Mouse (Mus musculus): ENCODE results near the gene Ppara.
"Not testable (repeated sequence)": the region's sequence is repeated elsewhere in the genome, so short reads cannot be mapped to it uniquely, and the experiment has no call there.

Ppara gene

GRCm38 (mm10) chr15:85756611-85757010, 21.8 kb downstream of the Ppara start:
- no peak for DNase-seq (ENCODE audit: low spot score in 2 of 2)

DNA sequence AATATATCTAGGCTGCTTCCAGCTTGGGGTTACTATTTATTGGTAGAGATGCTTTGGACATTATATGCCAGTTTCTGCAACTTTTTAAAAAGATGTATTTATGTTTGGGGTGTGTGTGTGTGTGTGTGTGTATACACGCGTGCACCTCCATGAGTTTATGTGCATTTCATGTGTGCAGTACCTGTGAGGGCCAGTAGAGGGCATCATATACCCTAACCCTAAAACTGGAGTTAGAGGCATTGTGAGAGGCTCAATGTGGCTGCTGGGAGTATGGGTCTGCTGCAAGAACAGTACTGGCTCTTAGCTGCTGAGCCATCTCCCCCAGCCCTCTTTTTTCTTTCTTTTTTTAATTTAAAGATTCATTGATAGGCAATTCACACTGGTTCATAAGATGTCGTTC, 23.0 kb downstream of the Ppara start:
- no peak for DNase-seq (ENCODE audit: low spot score in 2 of 2)

DNA sequence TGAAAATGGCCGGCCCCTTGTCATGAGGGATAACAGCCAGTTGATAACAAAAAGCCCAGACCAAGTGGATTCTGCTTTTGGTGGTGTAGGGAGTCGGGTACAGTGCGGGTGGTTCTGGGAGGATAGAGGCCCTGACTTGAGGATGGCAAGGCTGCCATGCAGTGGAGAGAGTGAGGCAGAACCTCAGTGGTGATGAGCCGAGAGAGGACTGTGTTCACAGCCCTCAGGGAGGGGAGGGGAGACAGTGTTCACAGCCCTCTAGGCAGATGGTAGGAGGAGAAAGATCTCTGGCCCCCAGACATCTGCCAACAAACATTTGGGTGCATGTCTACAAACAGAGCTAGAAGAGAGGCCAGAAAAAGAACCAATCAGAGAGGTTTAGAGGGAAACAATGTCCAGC, 28.0 kb downstream of the Ppara start:
- no peak for DNase-seq (ENCODE audit: low spot score in 2 of 2)

DNA sequence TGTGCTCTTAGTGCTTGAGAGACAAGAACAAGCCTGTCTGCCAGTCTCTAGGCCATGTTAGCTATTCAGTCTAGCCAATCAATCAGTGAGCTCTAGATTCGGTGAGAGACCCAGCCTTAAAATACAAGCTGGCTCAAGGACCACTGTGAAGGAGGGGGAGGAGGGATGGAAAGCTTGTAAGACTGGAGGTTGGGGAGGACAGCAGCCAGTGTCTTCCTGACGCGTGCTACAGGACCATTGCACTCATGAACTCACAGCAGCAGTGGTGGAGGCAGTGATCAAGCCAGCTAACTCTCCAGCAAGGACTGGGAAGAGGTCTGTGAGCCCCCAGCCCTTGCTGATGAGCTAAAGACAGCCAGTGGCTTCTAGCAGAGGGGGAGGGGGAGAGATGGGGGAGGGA, 30.2 kb downstream of the Ppara start:
- no peak for DNase-seq (ENCODE audit: low spot score in 2 of 2)

DNA sequence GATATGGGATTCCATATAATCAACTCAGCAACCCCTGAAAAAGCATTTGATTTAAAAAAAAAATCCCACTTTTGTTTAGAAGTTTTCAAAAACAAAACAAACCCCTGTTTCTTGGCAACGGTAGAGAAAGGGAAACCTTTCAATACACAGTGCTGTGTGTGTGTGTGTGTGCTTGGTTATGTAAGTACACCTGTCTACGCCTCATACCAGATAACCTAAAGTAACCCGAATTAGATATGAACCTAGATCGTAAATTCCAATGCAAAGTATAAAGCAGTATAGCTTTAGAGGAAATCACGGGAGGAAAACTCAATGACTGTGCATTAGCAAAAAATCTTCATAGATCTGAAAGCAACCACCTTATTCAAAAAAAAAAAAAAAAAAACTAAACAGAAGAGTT, 31.9 kb downstream of the Ppara start:
- DNase-seq (ENCODE audit: low spot score in 2 of 2), result no peak

- no peak for DNase-seq (ENCODE audit: low spot score in 2 of 2)
Measured at GRCm38 (mm10) chr15:85768991-85769390, 34.2 kb downstream of the Ppara start.

DNA sequence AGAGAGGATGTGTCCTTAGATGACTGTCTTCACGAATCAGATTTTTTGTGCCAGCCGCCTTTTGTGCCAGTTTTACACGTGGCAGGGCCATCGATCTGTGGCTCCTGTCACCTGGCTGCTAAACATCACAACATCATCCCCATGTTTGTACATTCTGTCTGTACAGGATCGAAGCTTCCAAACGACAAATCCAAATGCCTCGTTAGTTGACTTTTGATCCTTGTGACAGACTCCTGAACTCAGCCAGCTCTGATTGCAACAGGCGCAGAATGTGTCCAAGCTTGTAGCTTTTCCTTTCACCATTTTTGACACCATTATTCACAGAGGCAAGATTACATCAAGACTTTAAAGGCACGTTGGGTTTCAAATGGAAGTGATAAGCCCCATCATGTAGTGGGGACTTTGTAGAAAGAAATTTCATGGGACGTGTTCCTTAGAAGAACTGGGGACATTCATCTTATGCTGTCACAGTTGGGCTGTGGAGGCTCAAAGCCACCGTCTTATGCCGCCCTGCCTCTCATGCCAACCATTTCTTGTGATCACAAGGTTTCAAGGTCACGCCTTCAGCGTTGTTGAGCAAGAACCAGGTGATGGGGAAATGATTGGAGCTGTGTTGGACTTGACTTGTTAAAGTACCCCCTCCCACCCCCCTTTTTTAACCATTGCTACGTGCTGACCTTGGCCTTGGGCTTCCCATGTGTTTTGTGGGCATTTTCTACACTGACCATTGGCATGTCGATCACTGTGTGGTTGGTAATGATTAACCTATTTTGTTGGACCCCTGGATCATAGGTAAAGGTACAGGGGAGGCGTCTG, 36.7 kb downstream of the Ppara start:
- DNase-seq (ENCODE audit: low spot score in 2 of 2), result no peak

DNA sequence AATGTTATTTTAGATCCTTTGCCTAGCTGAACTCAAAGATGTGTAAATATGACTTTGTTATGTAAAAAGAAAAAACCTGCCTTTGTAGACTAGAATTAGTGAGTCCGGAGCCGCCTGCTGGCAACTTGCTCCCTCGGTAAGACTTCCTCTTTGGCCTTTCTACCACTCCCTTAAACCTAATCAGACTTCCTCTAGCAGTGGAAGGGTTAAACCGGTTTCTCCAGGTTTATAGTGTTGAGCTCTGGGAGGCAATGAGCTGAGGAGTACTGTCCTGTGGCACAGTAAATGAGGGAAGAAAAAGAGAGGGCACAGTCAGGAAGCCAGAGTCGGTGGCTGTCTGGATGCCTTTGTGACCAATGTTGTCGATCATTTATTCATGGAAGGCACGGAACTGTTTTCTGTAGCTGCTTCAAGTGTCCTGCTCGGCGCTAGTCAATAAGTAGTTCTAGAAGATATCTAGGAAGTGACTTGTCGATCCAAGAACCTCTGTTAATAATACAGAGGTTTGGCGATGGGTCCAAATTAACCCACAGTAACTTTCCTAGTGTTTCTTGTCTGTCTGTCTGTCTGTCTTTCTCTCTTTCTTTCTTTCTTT, 37.5 kb downstream of the Ppara start:
- DNase-seq (ENCODE audit: low spot score in 2 of 2), result no peak

GRCm38 (mm10) chr15:85774419-85774818, 39.6 kb downstream of the Ppara start:
- DNase-seq (ENCODE audit: low spot score in 2 of 2), result no peak

- DNase-seq (ENCODE audit: low spot score in 2 of 2), result no peak
Measured at GRCm38 (mm10) chr15:85775001-85775400, 40.2 kb downstream of the Ppara start.

DNA sequence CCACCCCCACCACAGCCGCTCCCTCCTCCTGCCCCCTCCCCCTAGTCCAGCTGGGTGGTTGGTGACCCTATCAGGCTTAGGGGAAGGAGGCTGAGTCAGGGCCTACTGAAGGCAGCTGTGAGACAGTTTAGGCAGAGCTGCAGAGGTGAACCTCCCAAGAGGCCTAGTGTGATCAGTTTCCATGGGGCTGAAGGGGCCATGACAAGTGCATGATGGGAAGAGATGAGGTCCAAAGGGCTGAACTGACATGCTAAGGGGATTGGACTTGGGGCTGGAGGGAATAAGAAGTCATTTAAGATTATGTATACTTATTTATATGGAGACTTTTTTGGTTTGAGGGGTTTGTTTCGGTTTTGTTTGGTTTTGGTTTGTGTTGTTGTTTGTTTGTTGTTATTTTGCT, 41.5 kb downstream of the Ppara start:
- DNase-seq (ENCODE audit: low spot score in 2 of 2), result no peak

DNA sequence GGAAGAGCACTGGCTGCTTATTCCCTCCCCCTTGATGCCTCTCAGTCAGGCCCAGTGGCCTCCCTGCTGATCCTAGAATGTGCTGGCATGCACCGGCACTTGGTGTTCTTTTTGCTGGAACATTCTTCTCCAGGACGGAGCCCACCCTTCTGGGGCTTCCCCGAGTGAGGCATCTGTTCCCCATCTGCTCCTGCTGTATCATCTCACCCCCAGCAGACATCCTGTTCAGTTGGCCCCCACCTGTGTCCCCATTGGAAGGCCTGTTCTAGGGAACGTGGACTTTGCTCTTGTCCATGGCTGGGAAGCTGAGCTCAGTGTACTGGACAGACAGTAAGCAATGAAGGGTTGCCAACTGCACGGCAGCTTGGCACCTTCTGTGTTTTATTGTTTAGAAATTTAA, 42.0 kb downstream of the Ppara start:
- DNase-seq (ENCODE audit: low spot score in 2 of 2), result no peak

GRCm38 (mm10) chr15:85778891-85779290, 44.1 kb downstream of the Ppara start:
- DNase-seq (ENCODE audit: low spot score in 2 of 2), result not testable (repeated sequence)

DNA sequence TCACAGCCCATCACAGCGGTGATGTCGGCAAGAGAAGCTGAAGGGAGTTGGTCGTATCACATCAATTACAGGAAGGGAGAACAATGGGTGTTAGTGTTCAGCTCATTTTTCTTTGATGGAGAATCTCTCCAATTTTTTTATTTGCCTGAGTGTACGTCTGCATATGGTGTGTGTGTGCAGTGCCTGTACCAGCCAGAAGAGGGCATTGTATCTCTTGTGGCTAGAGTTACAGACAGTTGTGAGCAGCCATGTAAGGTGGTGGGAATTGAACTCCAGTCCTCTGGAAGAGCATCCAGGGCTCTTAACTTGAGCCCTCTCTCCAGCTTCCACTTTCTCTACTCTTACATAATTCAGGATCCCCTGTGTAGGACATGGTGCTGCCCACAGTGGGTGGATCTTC, 48.4 kb downstream of the Ppara start:
- no peak for DNase-seq (ENCODE audit: low spot score in 2 of 2)

- no peak for DNase-seq (ENCODE audit: low spot score in 2 of 2)
Measured at GRCm38 (mm10) chr15:85784341-85784740, 49.6 kb downstream of the Ppara start.

GRCm38 (mm10) chr15:85786711-85787110, 51.9 kb downstream of the Ppara start:
- DNase-seq (ENCODE audit: low spot score in 2 of 2), result no peak

- no peak for DNase-seq (ENCODE audit: low spot score in 2 of 2)
Measured at GRCm38 (mm10) chr15:85787482-85787881, 52.7 kb downstream of the Ppara start.

DNA sequence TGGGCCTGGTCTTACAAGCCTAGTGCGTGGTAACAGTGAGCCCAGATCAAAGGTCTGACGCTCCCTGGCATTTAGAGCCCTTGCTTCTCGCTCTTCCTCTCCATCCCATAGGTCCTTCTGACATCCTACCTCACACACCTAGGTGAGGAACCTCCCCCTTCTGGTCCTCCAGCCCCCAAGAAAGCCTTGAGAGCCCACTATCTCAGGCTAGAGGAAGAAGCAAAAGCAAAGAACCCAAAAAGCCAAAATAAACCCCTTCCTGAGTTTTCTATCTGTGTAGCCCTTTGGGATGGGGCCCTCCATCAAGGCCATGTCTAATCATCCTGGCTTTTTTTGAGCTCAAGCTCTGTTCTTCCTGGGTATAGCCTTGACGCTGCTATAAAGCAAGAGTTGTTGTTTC, 53.3 kb downstream of the Ppara start:
- no peak for DNase-seq (ENCODE audit: low spot score in 2 of 2)

GRCm38 (mm10) chr15:85788633-85789032, 53.9 kb downstream of the Ppara start:
- DNase-seq (ENCODE audit: low spot score in 2 of 2), result no peak

DNA sequence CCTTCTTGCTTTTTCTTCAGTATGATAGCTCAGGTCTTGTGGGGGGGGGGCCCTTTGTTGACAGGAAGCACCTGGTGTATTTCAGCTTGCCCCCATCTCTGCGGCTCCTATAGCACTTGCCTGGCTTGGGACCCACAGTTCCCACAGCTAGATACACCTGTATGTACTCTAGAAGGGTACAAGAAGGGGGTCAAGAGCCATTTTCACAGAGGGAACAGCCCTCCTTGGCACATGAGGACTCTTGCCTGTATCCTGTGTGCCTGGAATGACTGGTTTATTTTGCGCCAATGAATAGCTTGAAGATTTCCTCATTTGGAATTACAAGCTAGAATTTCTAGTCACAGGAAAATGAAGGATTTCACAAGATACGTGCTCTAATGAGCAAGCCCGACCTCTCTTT, 56.7 kb downstream of the Ppara start:
- no peak for DNase-seq (ENCODE audit: low spot score in 2 of 2)

- no peak for DNase-seq (ENCODE audit: low spot score in 2 of 2)
Measured at GRCm38 (mm10) chr15:85792819-85793218, 58.0 kb downstream of the Ppara start.

DNA sequence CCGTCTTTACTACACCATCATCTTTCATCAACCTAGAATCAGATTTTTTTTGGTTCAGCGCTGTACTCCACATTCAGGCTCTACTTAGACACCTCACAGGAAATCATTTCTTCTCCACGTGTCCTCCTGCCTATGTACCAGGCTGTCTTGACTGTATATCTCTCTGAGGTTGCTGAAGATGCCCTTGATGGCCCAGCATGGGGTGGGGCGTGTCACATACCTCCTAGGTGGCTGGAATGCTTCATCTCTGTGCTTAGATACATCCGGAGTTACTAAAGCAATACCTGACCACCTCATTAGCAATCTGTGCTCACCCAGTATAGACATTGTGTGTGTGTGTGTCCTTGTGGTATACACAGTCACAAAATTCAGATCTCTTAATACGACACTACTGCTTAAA, 60.7 kb downstream of the Ppara start:
- DNase-seq (ENCODE audit: low spot score in 2 of 2), result no peak

GRCm38 (mm10) chr15:85798676-85799075, 63.9 kb downstream of the Ppara start:
- DNase-seq (ENCODE audit: low spot score in 2 of 2), result no peak

DNA sequence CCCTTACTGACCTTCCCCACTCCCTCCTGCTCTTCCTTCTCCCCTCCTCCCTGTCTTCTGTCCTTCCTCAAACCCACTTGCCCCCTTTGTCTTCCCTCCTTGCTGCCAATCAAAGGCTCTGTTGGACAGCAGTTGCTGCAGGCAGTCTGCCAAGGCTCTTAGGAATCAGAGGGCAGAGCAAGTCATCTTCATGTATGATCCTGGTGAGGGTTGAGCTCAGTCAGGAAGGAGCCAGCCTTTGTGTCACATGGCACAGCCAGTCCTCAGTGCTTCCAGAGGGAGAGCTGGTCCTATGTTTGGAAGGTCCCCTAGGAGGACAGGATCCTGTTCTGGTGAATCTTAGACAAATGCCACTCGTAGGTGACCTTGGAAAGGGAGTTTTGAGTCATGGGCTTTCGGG, 68.1 kb downstream of the Ppara start:
- no peak for DNase-seq (ENCODE audit: low spot score in 2 of 2)
